Mouse (Mus musculus) ovary, postnatal 14 days (tissue): Measurements from ENCODE around the gene Trim9.

Experiments
- DNase-seq: peaks from one replicate; pipeline ENCODE4 v3.0.0; 2022; ENCODE audit warnings: low spot score

The Trim9 gene

GRCm38 (mm10) chr12:70326393-70326792, 21.0 kb downstream of the Trim9 start:
- DNase-seq: no peak

- DNase-seq: no peak
Observed at GRCm38 (mm10) chr12:70325826-70326225, 21.6 kb downstream of the Trim9 start.

GRCm38 (mm10) chr12:70322790-70323189, 24.6 kb downstream of the Trim9 start:
- DNase-seq: no peak

- DNase-seq: no peak
Observed at GRCm38 (mm10) chr12:70316147-70316546, 31.3 kb downstream of the Trim9 start.

GRCm38 (mm10) chr12:70307881-70308280, 39.5 kb downstream of the Trim9 start:
- DNase-seq: no peak

GRCm38 (mm10) chr12:70307062-70307461, 40.4 kb downstream of the Trim9 start:
- no peak for DNase-seq

GRCm38 (mm10) chr12:70304014-70304413, 43.4 kb downstream of the Trim9 start:
- no peak for DNase-seq

GRCm38 (mm10) chr12:70303525-70303924, 43.9 kb downstream of the Trim9 start:
- DNase-seq: no peak

GRCm38 (mm10) chr12:70302022-70302720, 45.2 kb downstream of the Trim9 start:
- DNase-seq: no peak

- no peak for DNase-seq
Observed at GRCm38 (mm10) chr12:70293927-70294684, 53.3 kb downstream of the Trim9 start.

- no peak for DNase-seq
Observed at GRCm38 (mm10) chr12:70293165-70293926, 54.1 kb downstream of the Trim9 start.

GRCm38 (mm10) chr12:70285521-70285920, 61.9 kb downstream of the Trim9 start:
- DNase-seq: no peak

- DNase-seq: no peak
Observed at GRCm38 (mm10) chr12:70284979-70285378, 62.4 kb downstream of the Trim9 start.

- no peak for DNase-seq
Observed at GRCm38 (mm10) chr12:70283116-70283731, 64.2 kb downstream of the Trim9 start.

- no peak for DNase-seq
Observed at GRCm38 (mm10) chr12:70280930-70281329, 66.5 kb downstream of the Trim9 start.

- no peak for DNase-seq
Observed at GRCm38 (mm10) chr12:70280381-70280780, 67.0 kb downstream of the Trim9 start.

GRCm38 (mm10) chr12:70277071-70277939, 70.1 kb downstream of the Trim9 start:
- no peak for DNase-seq

- DNase-seq: no peak
Observed at GRCm38 (mm10) chr12:70269724-70270123, 77.7 kb downstream of the Trim9 start.

- DNase-seq: no peak
Observed at GRCm38 (mm10) chr12:70267314-70267713, 80.1 kb downstream of the Trim9 start.

- no peak for DNase-seq
Observed at GRCm38 (mm10) chr12:70266494-70266931, 80.9 kb downstream of the Trim9 start.

- DNase-seq: no peak
Observed at GRCm38 (mm10) chr12:70263721-70264120, 83.7 kb downstream of the Trim9 start.
